Mouse (Mus musculus) gastrocnemius, postnatal 14 days (tissue): ENCODE data around the gene Nicn1. TPM values are rescaled to one million over a fixed set of nuclear protein-coding genes. Genes with fewer than 3 reads are reported as not detected.
"Not testable (repeated sequence)": the region's sequence is repeated elsewhere in the genome, so short reads cannot be mapped to it uniquely, and the experiment has no call there.

Source experiments
- DNase-seq: peaks from one replicate; pipeline ENCODE4 v3.0.0; 2021; ENCODE audit warnings: mixed read lengths
- intact Hi-C: fragments of 180-260 bp; cut with DNase I; formaldehyde crosslinking; loops from one replicate; pipeline ENCODE4 v1.15.1; 2025; ENCODE audit warnings: low total_unique reads
- total RNA-seq, 2 experiments: library from RNA; stranded (reverse); gene quantifications; 2 replicates each; pipeline ENCODE4 v1.2.3; 2021

The Nicn1 gene
- total RNA-seq, 2 experiments from 2014 or later, result 9.3 to 9.8 TPM

- intact Hi-C loops, result no loop called here
- DNase-seq, result no peak
These were observed 28.2 kb downstream of the Nicn1 start for GRCm38 (mm10) chr9:108318462-108318861.

DNA sequence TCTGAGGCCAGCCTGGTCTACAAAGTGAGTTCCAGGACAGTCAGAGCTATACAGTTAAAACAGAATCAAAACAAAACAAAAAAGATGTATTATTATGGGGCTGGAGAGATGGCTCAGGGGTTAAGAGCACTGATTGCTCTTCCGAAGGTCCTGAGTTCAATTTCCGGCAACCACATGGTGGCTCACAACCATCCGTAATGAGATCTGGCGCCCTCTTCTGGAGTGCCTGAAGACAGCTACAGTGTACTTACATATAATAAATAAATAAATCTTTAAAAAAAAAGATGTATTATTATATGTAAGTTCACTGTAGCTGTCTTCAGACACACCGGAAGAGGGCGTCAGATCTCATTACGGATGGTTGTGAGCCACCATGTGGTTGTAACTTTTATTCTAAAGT is 31.8 kb downstream of the Nicn1 start:
- DNase-seq, intact Hi-C loops: not testable (repeated sequence)

DNA sequence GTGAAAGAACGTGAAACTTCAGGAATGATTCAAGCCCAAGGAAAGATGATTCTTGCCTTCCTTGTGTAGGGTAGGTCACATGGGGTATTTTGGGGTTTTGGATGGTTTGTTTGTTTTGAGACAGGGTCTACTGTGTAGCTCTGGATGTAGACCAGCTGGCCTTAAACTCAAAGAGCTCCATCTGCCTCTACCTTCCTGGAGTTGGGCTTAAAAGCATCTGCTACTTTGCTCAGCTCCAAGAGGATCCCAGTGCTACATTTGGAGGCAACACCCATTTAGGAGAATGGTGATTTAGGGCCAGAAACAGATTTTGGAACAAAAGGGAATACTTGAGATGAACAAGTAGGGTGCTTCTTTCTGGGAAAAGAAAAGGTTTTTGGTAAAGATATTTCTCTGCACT is 34.6 kb downstream of the Nicn1 start:
- intact Hi-C loops, result no loop called here

GRCm38 (mm10) chr9:108325811-108326210 is 35.6 kb downstream of the Nicn1 start:
- intact Hi-C loops, result no loop called here
- no peak for DNase-seq

More for the DNA sequence above, 34.6 kb downstream of the Nicn1 start:
- DNase-seq, result no peak

DNA sequence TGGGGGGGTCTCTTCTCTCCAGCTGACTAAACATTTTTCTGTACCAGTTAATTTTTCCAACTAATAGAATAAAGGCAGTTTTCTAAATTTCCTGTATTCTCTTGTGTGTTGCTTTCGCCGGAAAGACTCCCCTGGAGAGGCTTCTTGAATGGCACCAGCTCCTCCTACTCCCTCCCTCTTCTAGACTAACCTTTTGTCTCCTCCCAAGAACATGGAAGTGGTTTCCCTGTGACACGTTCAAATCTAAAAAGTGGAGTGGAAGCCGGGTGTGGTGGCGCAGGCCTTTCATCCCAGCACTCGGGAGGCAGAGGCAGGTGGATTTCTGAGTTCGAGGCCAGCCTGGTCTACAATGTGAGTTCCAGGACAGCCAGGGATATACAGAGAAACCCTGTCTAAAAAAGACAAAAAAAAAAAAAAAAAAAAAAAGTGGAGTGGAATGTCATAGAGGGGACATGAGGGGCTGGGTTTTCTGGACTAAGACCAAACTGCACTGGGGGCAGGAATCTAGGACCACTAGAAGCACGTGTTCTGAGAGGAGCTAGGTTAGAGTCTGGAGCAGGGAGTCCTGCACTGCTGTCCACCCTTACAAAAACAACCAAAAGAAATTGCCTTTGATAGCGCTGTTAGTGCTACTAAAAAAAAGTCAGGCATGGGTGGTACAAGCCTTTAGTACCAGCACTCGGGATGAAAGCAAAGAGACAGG is 47.8 kb downstream of the Nicn1 start:
- intact Hi-C loops, result no loop called here
- DNase-seq, result no peak

- DNase-seq, result no peak
- intact Hi-C loops, result no loop called here
These were observed 48.3 kb downstream of the Nicn1 start for GRCm38 (mm10) chr9:108338551-108338885.

GRCm38 (mm10) chr9:108338886-108339781 is 48.9 kb downstream of the Nicn1 start, which contains the start of gene Gpx1:
Gpx1 (plus strand) TSS chr9:108338903.
- intact Hi-C loops, result no loop called here
- DNase-seq, result peak; percentile 92

GRCm38 (mm10) chr9:108339886-108340257 is 49.6 kb downstream of the Nicn1 start:
- intact Hi-C loops, result no loop called here
- DNase-seq, result peak; percentile 25

DNA sequence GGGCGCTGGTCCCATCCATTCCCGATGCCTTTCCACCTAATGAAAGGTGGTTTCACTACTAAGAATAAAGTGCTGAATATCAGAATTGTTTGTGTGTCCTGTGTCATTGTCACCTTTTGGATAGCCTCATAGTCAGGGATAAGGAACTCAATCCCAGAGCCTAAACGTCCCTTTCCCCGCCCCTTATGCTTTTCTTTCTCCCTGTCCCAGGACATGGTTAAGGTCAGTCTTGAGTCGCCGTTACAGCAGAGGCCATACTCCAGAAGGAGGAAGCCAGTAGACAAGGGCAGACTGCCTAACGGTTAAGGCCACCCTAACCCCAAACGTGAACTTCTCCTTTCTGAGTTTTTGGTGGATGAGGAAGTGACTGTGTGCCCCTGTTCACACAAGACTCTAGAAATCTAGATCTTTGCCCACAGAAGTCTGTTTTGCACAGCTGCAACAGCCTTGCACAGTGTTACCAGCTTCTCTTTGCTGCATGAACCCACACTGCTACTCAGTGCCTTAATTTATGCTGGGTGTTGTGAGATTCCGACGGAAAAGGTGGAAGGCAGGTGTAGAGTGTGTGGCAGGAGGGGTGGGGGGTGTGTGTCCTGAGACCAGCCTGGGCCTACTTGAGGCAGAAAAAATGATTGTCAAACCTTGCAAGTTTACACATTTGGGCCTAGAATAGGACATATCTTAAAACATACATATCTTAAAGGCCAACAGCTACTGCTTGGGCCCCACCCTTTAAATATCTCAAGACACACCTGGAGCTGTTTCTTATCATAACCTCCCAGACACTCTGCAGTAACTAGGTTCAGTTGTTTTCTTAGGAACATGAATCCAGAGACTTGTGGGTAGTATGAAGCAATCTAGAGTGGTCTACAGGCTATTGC is 50.3 kb downstream of the Nicn1 start:
- intact Hi-C loops, result no loop called here
- no peak for DNase-seq

DNA sequence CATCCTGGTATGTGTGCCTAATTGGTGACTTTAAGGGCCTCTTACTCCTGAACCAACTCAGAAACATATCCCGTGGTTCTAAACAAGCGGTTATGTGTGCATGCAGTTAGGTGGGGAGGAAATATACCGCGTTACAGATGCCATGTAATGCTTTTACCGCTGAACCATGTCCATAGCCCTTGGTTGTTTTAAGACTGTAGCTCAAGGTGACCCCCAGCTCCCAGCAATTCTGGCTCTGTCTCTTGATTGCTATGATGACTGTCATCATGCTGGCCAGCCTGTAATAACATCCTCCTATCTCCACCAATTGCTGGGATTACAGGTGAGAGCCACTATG is 50.9 kb downstream of the Nicn1 start:
- no peak for DNase-seq
- intact Hi-C loops, result no loop called here

- no peak for DNase-seq
- intact Hi-C loops, result no loop called here
These were observed 51.6 kb downstream of the Nicn1 start for GRCm38 (mm10) chr9:108341801-108342200.

DNA sequence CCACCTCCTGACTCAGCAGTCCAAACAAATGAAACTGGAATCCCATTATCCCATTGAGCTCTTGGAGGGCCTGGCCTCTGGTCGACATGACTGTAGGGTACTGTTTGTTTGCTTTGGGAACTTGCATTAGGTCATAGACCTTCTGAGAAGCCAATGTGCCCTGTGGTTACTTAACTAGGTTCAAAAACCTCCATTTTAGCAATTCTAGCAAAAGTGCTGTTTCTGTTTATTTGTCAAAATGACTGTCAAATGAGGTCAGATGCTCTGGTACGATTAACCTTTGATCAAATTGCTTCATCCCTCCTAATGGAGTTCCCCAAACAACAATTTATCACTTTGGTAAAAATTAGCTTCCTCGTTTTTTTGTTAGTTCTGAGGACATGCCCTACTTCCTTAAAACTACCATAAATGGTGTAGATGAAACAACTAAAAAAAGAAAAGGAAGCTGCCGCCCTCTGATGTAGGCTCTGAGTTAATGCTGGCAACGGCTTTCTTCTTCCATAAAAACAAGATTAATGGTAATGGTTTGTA is 52.1 kb downstream of the Nicn1 start:
- intact Hi-C loops, result no loop called here

DNA sequence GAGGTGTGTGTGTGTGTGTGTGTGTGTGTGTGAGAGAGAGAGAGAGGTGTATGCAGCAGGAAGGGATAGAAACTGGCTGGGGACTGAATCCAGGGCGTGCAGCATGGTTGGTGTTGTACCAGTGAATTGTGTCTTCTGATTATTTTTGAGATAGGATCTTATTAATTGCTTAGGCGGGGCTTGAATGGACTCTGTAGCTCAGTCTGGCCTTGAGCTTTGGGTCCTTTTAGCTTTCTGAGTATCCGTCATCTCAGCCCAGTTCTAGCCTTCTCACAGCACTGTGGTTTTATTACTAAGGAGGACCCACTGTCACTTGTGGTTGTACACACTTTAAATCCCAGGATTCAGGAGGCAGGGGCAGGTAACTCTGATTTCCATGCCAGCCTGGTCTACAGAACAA is 53.1 kb downstream of the Nicn1 start:
- DNase-seq, result no peak
- intact Hi-C loops, result no loop called here

More for the DNA sequence above, 52.1 kb downstream of the Nicn1 start:
- no peak for DNase-seq

DNA sequence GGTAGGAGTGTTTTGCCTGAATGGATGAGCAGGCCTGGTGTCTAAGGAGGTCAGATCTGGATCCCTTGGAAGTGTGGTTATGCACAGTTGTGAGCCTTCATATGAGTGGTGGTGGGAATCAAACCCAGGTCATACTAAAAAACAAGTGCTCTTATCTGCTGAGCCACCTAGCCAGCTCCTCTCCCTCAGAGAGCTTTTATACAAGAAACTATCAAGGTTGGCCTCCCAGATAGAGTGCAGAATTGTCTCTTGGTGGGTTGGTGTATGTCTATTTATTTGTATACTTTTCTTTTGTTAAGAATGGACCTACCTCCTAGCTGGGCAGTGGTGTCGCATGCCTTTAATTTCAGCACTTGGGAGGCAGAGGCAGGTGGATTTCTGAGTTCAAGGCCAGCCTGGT is 53.6 kb downstream of the Nicn1 start:
- intact Hi-C loops, result no loop called here
- no peak for DNase-seq

DNA sequence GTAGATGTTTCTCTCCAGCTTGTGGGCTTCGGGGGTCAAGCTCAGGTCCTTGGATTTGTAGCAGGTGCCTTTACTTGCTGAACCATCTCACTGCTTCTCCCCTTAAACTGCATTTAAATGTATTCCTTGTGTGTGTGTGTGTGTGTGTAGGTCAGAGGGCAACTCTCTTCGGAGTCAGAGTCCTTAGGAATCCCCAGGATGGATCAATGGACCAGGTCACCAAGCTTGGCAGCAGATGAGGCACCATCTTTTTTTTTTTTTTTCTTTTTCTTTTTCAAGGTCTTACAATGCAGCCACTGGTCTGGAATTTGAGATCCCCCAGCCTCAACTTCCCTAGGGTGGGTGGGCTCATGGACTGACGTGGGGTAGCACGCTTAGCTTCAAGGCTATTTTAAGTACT is 54.2 kb downstream of the Nicn1 start:
- DNase-seq, result no peak
- intact Hi-C loops, result no loop called here

Other genes starting within 250 kb of the Nicn1 start
- 1 to 10 TPM; 4.7 to 8.3 TPM for gene Gmppb, start 241.2 kb upstream of the Nicn1 start, total RNA-seq
- 1 to 10 TPM; 1.0 to 2.4 TPM for gene Amigo3, start 237.3 kb upstream of the Nicn1 start, total RNA-seq
- gene Mst1, start 210.0 kb upstream of the Nicn1 start, total RNA-seq, result not detected
- gene Rnf123, start 207.1 kb upstream of the Nicn1 start, total RNA-seq, result 100 to 1,000 TPM; 154 to 161 TPM
- gene Apeh, start 195.8 kb upstream of the Nicn1 start, total RNA-seq, result 10 to 100 TPM; 37.9 to 38.3 TPM
- under 1 TPM; 0.11 to 0.29 TPM for gene Bsn, start 100.0 kb upstream of the Nicn1 start, total RNA-seq
- 100 to 1,000 TPM; 232 to 238 TPM for gene Dag1, start 26.5 kb upstream of the Nicn1 start, total RNA-seq
- 1 to 10 TPM in 1 of 2 experiments, under 1 TPM in 1; 0.76 to 1.3 TPM for gene Amt, start 6.4 kb downstream of the Nicn1 start, total RNA-seq
- 100 to 1,000 TPM; 159 to 177 TPM for gene Rhoa, start 15.7 kb downstream of the Nicn1 start, total RNA-seq
- 10 to 100 TPM; 24.7 to 26.9 TPM for gene Tcta, start 15.7 kb downstream of the Nicn1 start, total RNA-seq
- 10 to 100 TPM; 86.5 to 98.0 TPM for gene Gpx1, start 48.5 kb downstream of the Nicn1 start, total RNA-seq
- 10 to 100 TPM; 56.6 to 62.4 TPM for gene Usp4, start 57.4 kb downstream of the Nicn1 start, total RNA-seq
- under 1 TPM; 0.31 to 0.42 TPM for gene 1700102P08Rik, start 102.4 kb downstream of the Nicn1 start, total RNA-seq
- under 1 TPM in 1 of 2 experiments, not detected in 1; 0.16 TPM for gene Ccdc36, start 138.1 kb downstream of the Nicn1 start, total RNA-seq
- gene BC048562, start 146.1 kb downstream of the Nicn1 start, total RNA-seq, result not detected
- gene Ccdc71, start 170.1 kb downstream of the Nicn1 start, total RNA-seq, result 10 to 100 TPM; 15.6 to 17.5 TPM
- gene Klhdc8b, start 171.2 kb downstream of the Nicn1 start, total RNA-seq, result 1 to 10 TPM; 4.1 to 4.6 TPM
- 100 to 1,000 TPM; 118 to 125 TPM for gene Lamb2, start 189.3 kb downstream of the Nicn1 start, total RNA-seq
- gene Usp19, start 200.2 kb downstream of the Nicn1 start, total RNA-seq, result 10 to 100 TPM; 85.9 to 92.0 TPM
- gene Qars, start 217.3 kb downstream of the Nicn1 start, total RNA-seq, result 10 to 100 TPM; 65.9 to 72.6 TPM
- 10 to 100 TPM; 58.8 to 59.5 TPM for gene Qrich1, start 226.4 kb downstream of the Nicn1 start, total RNA-seq